Mouse (Mus musculus) hematopoietic stem cell, adult 5-6 weeks (primary cell): ENCODE results near the gene Cnih4. TPM values are rescaled to one million over a fixed set of nuclear protein-coding genes. Genes with fewer than 3 reads are reported as not detected.

Experiments used
- ATAC-seq, 2 experiments: fragments of 125-278 bp in 1 of 2; replicated peaks in 1 of 2; 2 replicates each; pipeline ENCODE4 v1.8.0; 2016 to 2017; ENCODE audit warnings: inconsistent platforms in 2 of 2, mild to moderate bottlenecking in 2 of 2, moderate number of reproducible peaks in 2 of 2, low read depth in 1 of 2, moderate TSS enrichment in 1 of 2; ENCODE audit not compliant: low FRiP score in 2 of 2, poor library complexity in 2 of 2, severe bottlenecking in 2 of 2, insufficient read depth in 1 of 2, low TSS enrichment in 1 of 2
- total RNA-seq: library from RNA; stranded (forward); fragments of 172-1452, 232-1000 nt; gene quantifications from 2 replicates; pipeline ENCODE4 v1.2.3, GENCODE M21; 2017

Cnih4 gene
- total RNA-seq, 1 experiment from 2014 or later, result 80.9 TPM

DNA sequence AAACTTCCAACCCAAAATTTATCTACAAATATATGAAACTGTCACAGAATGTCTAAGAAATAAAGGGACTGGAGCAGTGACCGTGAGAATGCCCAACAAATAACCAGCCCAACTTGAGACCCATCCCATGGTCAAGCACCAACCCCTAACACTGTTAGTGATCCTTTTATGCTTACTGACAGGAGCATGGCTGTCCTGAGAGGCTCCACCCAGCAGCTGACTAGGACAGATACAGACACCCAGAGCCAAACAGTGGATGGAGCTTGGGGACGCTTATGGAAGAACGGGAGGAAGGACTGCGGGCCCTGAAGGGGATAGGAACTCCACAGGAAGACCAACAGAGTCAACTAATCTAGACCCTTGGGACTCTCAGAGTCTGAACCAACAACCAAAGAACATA, 44.4 kb downstream of the Cnih4 start:
- no peak for ATAC-seq

DNA sequence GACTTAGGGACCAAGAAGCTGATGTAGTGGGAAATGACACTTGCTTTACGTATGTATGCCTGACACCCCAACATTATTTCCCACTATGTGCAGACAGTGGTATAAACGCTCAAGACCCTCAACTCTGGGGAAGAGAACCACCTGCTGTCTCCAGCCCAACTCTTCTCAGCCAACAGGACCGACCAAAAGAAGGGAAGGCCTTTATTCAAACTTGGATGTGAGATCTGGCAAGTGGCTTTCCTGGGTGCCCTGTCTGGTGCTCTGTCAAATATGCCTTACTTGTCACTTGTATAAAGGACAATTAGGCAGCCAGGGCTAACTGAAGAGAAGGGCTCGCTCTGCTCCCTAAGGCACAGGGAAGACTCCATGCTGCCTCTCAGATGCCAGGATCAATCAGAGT, 55.0 kb downstream of the Cnih4 start:
- no peak for ATAC-seq

DNA sequence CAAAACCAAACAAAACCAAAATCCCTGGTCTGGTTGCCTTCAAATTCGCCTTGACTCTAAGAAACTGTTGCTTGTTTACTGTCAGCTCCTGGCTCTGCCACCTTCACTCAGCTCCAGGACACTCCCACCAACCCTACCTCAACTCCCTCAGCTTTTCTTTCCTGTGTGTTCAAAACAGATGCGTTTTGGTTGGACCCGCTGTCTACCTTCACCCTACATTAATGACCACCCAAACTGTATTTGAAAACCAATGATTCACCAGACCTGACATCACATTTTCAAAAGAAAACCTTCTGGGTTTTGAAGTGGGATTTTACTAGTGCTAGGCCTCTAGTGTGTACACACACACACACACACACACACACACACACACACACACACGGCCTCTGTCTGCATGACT, 65.7 kb downstream of the Cnih4 start:
- ATAC-seq, result no peak

DNA sequence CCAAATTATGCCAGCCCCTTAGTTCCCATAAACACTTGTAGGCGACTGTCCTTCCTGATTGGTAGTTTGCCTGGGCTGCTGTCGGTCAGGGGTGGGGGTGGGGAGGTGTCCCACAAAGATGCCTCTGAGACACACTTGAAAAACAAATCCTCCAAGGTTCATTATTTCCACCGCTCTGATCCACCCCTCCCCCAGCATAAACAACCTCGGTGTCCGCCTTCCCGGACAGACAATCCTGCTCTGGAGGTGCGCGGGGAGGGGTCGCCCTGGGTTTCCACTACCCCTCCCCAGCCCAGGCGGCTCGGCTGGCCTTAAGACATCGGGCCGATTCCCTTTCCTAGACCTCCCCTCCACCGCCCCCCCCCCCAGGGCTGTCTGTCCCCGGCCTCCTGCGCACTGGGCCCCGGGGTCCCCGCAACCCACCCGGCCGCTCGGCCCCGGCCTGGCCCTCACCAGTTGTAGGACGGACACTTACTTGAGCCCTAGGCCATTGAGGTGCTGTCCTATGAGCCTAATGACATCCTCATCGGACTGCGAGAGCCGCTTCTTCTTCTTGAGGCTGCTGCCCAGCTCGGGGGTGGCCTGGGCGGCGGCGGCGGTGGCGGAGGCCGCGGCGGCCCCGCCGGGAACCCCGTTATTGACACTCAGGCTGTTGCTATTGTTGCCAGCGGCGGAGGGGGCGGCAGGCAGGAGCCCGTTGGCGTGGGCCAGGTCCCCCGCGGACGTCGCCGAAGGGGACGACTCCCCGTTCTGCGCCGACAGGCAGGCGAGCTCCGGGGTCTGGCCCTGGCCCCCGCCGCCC, 66.3 kb downstream of the Cnih4 start:
- ATAC-seq, result peak in 1 of 2 experiments; percentile 30; a peak in 1 of 4 replicates

DNA sequence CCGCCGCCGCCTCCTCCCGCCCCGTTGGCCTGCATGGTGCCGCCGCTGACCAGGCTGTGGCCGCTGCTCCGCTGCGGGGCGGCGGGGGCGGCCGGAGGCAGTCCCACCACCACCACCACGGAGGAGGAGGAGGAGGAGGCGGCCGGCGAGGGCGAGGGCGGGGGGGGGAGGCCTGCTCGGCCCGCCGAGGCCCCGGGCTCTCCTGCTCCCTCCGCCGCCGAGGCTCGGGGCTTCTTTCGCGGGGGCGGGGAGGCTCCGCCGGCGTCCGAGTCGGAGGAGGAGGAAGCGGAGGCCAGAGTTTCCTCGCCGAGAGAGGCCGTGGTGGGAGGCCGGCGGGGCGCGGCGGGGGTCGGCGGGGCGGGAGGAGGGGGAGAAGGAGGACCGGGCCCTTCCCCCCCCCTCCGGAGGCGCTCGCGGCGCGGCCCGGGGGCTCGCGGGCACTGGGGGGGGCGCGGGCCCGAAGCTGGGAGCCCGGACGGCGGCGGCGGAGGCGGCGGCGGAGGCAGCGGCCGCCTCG, 67.0 kb downstream of the Cnih4 start:
- no peak for ATAC-seq

DNA sequence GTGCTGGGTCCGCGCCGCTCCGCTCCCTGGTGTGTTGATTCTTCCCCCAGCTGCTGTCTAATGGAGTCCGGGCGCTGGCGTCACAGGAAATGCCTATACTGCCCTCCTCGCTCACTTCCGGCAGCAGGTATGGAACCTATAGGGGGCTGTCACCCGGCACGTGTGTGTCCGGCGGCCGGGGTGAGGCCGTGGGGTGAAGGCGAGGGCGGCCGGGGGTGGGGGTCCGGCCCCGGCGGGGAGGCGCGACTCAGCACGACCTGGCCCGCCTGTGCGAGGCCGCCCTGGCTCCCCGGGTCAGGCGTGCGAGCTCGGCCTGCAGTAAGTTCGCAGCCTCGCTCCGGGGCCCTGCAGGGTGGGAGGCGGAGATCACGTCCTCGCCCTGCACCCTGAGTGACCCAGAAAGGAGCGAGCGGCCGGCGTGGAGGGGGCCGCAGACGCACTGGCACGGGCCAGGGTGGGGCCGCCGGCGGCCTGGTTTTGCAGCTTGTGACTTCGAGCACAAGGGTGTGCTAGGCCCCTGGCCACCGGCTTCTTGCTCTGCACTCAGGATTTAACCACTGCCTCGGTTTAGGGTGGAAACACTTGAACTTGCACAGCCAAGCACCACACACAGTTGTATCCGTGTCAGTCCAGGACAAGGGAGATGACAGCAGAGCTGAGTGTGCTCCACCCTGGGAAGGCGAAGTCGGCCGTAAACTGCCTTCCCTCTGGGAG, 67.6 kb downstream of the Cnih4 start, which contains the start of gene Wdr26:
TSS of gene Wdr26 (minus strand) at position 82 of the 714 bp plus-strand sequence.
- ATAC-seq, result peak; percentile 59 to 80

DNA sequence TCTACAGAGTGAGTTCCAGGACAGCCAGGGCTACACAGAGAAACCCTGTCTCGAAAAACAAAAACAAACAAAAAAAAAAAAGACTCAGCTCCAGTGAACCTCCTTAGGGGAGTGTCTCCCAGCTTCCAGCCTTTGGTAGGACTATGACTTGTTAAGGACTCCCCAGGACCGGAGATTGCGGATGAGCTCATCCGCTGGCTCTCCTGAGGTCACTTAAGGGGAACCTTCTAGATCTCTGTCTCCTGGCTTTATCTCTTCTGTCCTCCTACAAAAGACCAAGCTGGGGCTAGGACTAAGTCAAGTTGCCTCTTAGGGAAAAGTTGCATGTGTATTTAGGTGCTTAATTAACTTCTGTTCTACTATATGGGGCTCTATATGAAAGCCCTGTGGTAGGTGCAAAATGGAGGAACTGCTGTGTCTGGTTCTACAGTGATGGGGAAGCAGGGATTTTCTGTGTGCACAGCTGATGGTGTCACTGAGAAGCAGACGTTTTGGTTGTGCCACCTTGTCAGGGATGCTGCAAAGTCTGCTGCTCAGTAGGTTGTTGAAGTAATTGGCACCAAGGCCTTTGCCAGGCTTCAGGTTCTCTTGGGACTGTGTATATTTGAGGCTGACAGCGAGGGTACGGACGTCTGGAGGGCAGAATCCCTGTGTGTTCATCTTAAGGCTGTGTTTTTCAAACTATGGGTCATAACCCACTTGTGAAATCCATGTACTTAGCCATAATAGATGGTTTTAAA, 70.0 kb downstream of the Cnih4 start:
- no peak for ATAC-seq

DNA sequence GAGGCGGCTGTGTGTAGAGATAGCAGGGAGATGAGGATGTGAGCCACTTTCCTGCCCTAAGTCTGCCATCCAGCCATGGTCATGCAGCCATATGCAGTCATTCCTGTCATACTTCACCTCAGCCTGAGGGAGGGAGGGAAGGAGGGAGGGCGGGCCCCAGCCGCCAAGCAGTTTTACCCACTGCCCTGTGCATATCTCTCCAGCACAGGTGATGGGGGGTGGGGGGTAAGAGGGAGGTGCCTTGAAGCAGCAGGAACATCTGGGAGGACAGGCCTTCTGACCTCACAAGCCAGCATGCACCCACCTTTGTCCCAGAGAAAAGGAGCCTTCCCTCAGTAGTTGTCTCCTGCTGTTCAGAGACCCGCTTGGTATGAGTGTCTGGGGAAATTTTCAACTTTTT, 71.8 kb downstream of the Cnih4 start:
- no peak for ATAC-seq

Other genes starting within 250 kb of the Cnih4 start
- gene Pycr2, start 240.4 kb upstream of the Cnih4 start, total RNA-seq, result 21.5 and 25.4 TPM in 2 replicates
- gene Lefty1, start 209.7 kb upstream of the Cnih4 start, total RNA-seq, result 0.45 and 2.9 TPM in 2 replicates
- 21.8 and 25.5 TPM in 2 replicates for gene Tmem63a, start 202.3 kb upstream of the Cnih4 start, total RNA-seq
- gene Ephx1, start 123.8 kb upstream of the Cnih4 start, total RNA-seq, result 3.9 TPM in 2 replicates
- gene 9130409I23Rik, start 93.5 kb upstream of the Cnih4 start, total RNA-seq, result not detected in 2 replicates
- 27.7 and 34.4 TPM in 2 replicates for gene Nvl, start 489 bp upstream of the Cnih4 start, total RNA-seq
- gene Wdr26, start 67.3 kb downstream of the Cnih4 start, total RNA-seq, result 95.9 and 106 TPM in 2 replicates
- not detected in 2 replicates for gene Cnih3, start 207.9 kb downstream of the Cnih4 start, total RNA-seq